15 mouse cellular contexts compared by ENCODE assay signal in the genomic region with DNA sequence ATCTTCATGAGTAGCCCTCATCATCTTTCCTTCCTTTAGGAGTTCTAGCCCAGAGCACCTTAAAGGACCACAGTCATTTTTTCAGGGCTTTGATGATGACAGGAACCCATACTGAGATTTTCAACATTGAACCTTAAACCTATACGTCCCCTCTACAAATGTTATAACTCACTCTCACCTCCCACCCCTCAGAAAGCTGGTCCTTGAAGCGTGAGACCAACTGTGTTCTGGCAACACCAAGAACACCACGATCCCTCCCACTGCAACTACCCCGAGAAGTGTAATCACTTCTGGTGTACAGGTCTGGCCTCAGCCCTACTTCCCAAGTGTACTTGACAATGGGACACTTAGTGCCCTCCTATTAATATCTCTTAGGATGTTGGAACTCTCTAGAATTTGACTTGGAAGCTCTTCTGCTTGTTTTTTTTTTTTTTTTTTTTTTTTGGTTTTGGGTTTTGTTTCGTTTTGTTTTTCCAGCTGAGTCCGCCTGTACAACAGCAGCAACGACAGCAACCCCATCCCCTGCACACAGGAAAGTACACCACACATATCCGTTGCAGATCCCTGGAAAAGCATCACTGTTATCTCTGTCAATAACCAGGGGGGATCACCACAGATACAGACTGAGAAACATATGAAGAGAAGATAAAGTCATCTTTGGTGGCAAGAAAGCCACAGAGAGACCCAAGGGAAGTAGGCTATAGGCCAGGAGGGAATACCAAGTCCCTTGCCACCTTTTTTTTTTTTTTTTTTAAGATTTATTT. TPM values are rescaled to one million over a fixed set of nuclear protein-coding genes. Genes with fewer than 3 reads are reported as not detected.
DNase-seq lines count a peak whose midpoint lies in the region; ATAC-seq and TF ChIP-seq lines count a peak whose summit lies in the region.
"Had no signal": no experiment of that assay in that cellular context is flagged by ENCODE, and none has a peak within 500 bp of the region (broad histone marks: within the 10 kb centered on the region; RNA-seq: fewer than 3 reads in every experiment).

No protein-coding gene starts in this region.

- no peaks in the 10 kb centered on the region for H3K79me2 ChIP-seq in heart, adult 2 months (replicated peaks; ENCODE audit: control insufficient read depth, insufficient read depth, low read length)

- peak overlapping the region; percentile 20; the same call in 1 of the 2 replicates for H3K4me3 ChIP-seq in heart, adult 2 months
- H3K4me3 ChIP-seq in heart, embryonic 10.5 days, result no peak overlapping the region
- no peak overlapping the region for H3K4me3 ChIP-seq in lung, embryonic 14.5 days (ENCODE audit: low read depth, low read length)
- peak overlapping the region; percentile 30 for H3K4me3 ChIP-seq in bone marrow, adult 2 months (replicated peaks; ENCODE audit: control insufficient read depth, low read depth, low read length)
- H3K4me3 ChIP-seq in liver, embryonic 13.5 days (replicated peaks), result peak overlapping the region; percentile 93
- no peak overlapping the region for H3K4me3 ChIP-seq in midbrain, embryonic 14.5 days (replicated peaks; ENCODE audit: low read depth, low read length)
- H3K4me3 ChIP-seq: embryonic facial prominence, embryonic 15.5 days had no signal

- DNase-seq in heart, adult 2 months, result no peak
- DNase-seq in heart, embryonic 10.5 days (ENCODE audit: low spot score), result no peak
- no peak for DNase-seq in lung, embryonic 14.5 days
- no peak for DNase-seq in lung, postnatal 36 days
- no peak for DNase-seq in liver, embryonic 13.5 days
- DNase-seq in midbrain, embryonic 14.5 days, result no peak
- DNase-seq: heart, postnatal 4 days; right cerebral cortex, postnatal 25 days had no signal

- TF ChIP-seq CTCF in heart, adult 2 months (IDR thresholded peaks at IDR 0.05), result no peak
- no peak for TF ChIP-seq CTCF in lung, embryonic 14.5 days (IDR thresholded peaks at IDR 0.05; ENCODE audit: low read depth)
- TF ChIP-seq CTCF in bone marrow, adult 2 months (IDR thresholded peaks at IDR 0.05; ENCODE audit: control insufficient read depth, insufficient read depth, low read length), result no peak

- no peak for TF ChIP-seq POLR2A in heart, adult 2 months (IDR thresholded peaks at IDR 0.05; ENCODE audit: insufficient read depth, low read depth, low read length)
- no peak for TF ChIP-seq POLR2A in bone marrow, adult 2 months (IDR thresholded peaks at IDR 0.05; ENCODE audit: borderline replicate concordance, control insufficient read depth, low read depth, low read length)

- no peak for TF ChIP-seq EP300 in heart, adult 2 months (IDR thresholded peaks at IDR 0.05; ENCODE audit: insufficient read depth, low read depth, low read length)

- H3K36me3 ChIP-seq in heart, adult 2 months (ENCODE audit: control insufficient read depth, insufficient read depth, low read length), result peaks cover 31% of the 10 kb centered on the region
- H3K36me3 ChIP-seq in heart, embryonic 10.5 days, result no peaks in the 10 kb centered on the region
- no peaks in the 10 kb centered on the region for H3K36me3 ChIP-seq in lung, embryonic 14.5 days (ENCODE audit: insufficient read depth)
- peaks cover 76% of the 10 kb centered on the region for H3K36me3 ChIP-seq in liver, embryonic 13.5 days
- H3K36me3 ChIP-seq in midbrain, embryonic 14.5 days (ENCODE audit: control insufficient read depth, insufficient read depth, low read length), result no peaks in the 10 kb centered on the region
- H3K36me3 ChIP-seq: embryonic facial prominence, embryonic 15.5 days had no signal

- H3K9ac ChIP-seq in heart, adult 2 months (ENCODE audit: low read depth, low read length), result peak overlapping the region; percentile 52
- no peak overlapping the region for H3K9ac ChIP-seq in lung, embryonic 14.5 days
- peak overlapping the region; percentile 77 for H3K9ac ChIP-seq in liver, embryonic 13.5 days
- no peak overlapping the region for H3K9ac ChIP-seq in midbrain, embryonic 14.5 days (replicated peaks; ENCODE audit: low read length)
- H3K9ac ChIP-seq: embryonic facial prominence, embryonic 15.5 days had no signal

- H3K4me1 ChIP-seq in heart, adult 2 months (ENCODE audit: control insufficient read depth, insufficient read depth, low read length), result peaks cover 7% of the 10 kb centered on the region
- H3K4me1 ChIP-seq in heart, embryonic 10.5 days, result peaks cover 51% of the 10 kb centered on the region
- H3K4me1 ChIP-seq in lung, embryonic 14.5 days (ENCODE audit: insufficient read depth), result peaks cover 5% of the 10 kb centered on the region; the same call in 1 of the 2 replicates
- H3K4me1 ChIP-seq in bone marrow, adult 2 months (ENCODE audit: control insufficient read depth, insufficient read depth, low read length), result peaks cover 13% of the 10 kb centered on the region
- H3K4me1 ChIP-seq in liver, embryonic 13.5 days (replicated peaks), result peaks cover 95% of the 10 kb centered on the region
- H3K4me1 ChIP-seq in midbrain, embryonic 14.5 days (ENCODE audit: control insufficient read depth, insufficient read depth, low read length), result peaks cover 18% of the 10 kb centered on the region

- intact Hi-C loops in heart, adult 2 months (cut with DNase I), result loop anchor here (1.0 kb wide), 1 partner anchor 15 kb away; no protein-coding TSS in a partner anchor

- H3K4me2 ChIP-seq in lung, embryonic 14.5 days, result no peak overlapping the region
- H3K4me2 ChIP-seq in liver, embryonic 13.5 days, result peak overlapping the region; percentile 86
- H3K4me2 ChIP-seq in midbrain, embryonic 14.5 days (ENCODE audit: low read length), result no peak overlapping the region
- H3K4me2 ChIP-seq: embryonic facial prominence, embryonic 15.5 days had no signal

- peak overlapping the region; percentile 68 for H3K27ac ChIP-seq in heart, adult 2 months
- no peak overlapping the region for H3K27ac ChIP-seq in heart, embryonic 10.5 days
- H3K27ac ChIP-seq in lung, embryonic 14.5 days (ENCODE audit: low read depth), result peak overlapping the region; percentile 40; the same call in 1 of the 2 replicates
- peak overlapping the region; percentile 72 for H3K27ac ChIP-seq in bone marrow, adult 2 months (ENCODE audit: control insufficient read depth, insufficient read depth, low read depth, low read length, poor library complexity)
- peak overlapping the region; percentile 96 for H3K27ac ChIP-seq in liver, embryonic 13.5 days
- no peak overlapping the region for H3K27ac ChIP-seq in midbrain, embryonic 14.5 days (replicated peaks; ENCODE audit: low read depth, low read length)
- H3K27ac ChIP-seq: embryonic facial prominence, embryonic 15.5 days had no signal

- H3K27me3 ChIP-seq in heart, adult 2 months (ENCODE audit: control insufficient read depth, insufficient read depth, low read length), result no peaks in the 10 kb centered on the region
- H3K27me3 ChIP-seq in heart, embryonic 10.5 days (ENCODE audit: insufficient read depth, poor library complexity, severe bottlenecking), result peaks cover 6% of the 10 kb centered on the region
- no peaks in the 10 kb centered on the region for H3K27me3 ChIP-seq in lung, embryonic 14.5 days (ENCODE audit: insufficient read depth, low read length)
- H3K27me3 ChIP-seq in liver, embryonic 13.5 days, result no peaks in the 10 kb centered on the region
- H3K27me3 ChIP-seq in midbrain, embryonic 14.5 days (ENCODE audit: control insufficient read depth, insufficient read depth, low read length), result peaks cover 6% of the 10 kb centered on the region; the same call in 1 of the 2 replicates
- H3K27me3 ChIP-seq: embryonic facial prominence, embryonic 15.5 days had no signal

- ATAC-seq in lung, embryonic 14.5 days (ENCODE audit: insufficient read depth), result no peak
- ATAC-seq in liver, embryonic 13.5 days (ENCODE audit: low read depth), result peak; percentile 27
- no peak for ATAC-seq in midbrain, embryonic 14.5 days (ENCODE audit: low FRiP score, low TSS enrichment)

- WGBS in heart, adult 2 months, result 54% methylated on average over 8 of the region's 8 CpGs
- WGBS in heart, embryonic 10.5 days, result 77% methylated on average over 8 of the region's 8 CpGs
- 63% methylated on average over 8 of the region's 8 CpGs for WGBS in lung, embryonic 14.5 days
- WGBS in bone marrow, adult 2 months, result 24% methylated on average over 8 of the region's 8 CpGs
- 43% methylated on average over 8 of the region's 8 CpGs for WGBS in liver, embryonic 13.5 days (ENCODE audit: insufficient replicate concordance)
- 87% methylated on average over 8 of the region's 8 CpGs for WGBS in midbrain, embryonic 14.5 days

- no peaks in the 10 kb centered on the region for H3K9me3 ChIP-seq in heart, embryonic 10.5 days
- H3K9me3 ChIP-seq in lung, embryonic 14.5 days (ENCODE audit: low read depth, low read length), result no peaks in the 10 kb centered on the region
- H3K9me3 ChIP-seq in liver, embryonic 13.5 days (replicated peaks), result no peaks in the 10 kb centered on the region
- H3K9me3 ChIP-seq in midbrain, embryonic 14.5 days (ENCODE audit: control insufficient read depth, low read length), result no peaks in the 10 kb centered on the region
- H3K9me3 ChIP-seq: embryonic facial prominence, embryonic 15.5 days had no signal

RNA-seq across cellular contexts. Expression of gene Rgcc, which starts 7.2 kb away (rescaled TPM):
- 100 to 1,000 TPM in 1 of 2 experiments, 10 to 100 TPM in 1; 66.4 to 116 TPM for total RNA-seq in heart, adult 2 months (2021)
- polyA plus RNA-seq in heart, adult 2 months (2012; rRNA removed), result 91.8 and 124 TPM in 2 replicates
- polyA plus RNA-seq in heart, embryonic 10.5 days (2016; fragmentation: Nextera tagmentation; extraction: Ambion mirVana), result 16.0 and 17.0 TPM in 2 replicates
- 137 and 142 TPM in 2 replicates for polyA plus RNA-seq in lung, embryonic 14.5 days (2014; fragmentation: Nextera tagmentation; extraction: Ambion mirVana)
- 53.6 and 73.5 TPM in 2 replicates for polyA plus RNA-seq in bone marrow, adult 2 months (2011; ENCODE audit: insufficient read depth, insufficient read length, low replicate concordance, missing spikeins)
- 306 and 322 TPM in 2 replicates for polyA plus RNA-seq in liver, embryonic 13.5 days (2015; fragmentation: Nextera tagmentation; extraction: Ambion mirVana)
- polyA plus RNA-seq in midbrain, embryonic 14.5 days (2014; fragmentation: Nextera tagmentation; extraction: Ambion mirVana), result 19.9 and 25.0 TPM in 2 replicates

RNA-seq across cellular contexts. Expression of gene Zfp957, which starts 47.1 kb away (rescaled TPM):
- total RNA-seq in heart, adult 2 months (2021), result not detected
- polyA plus RNA-seq in heart, adult 2 months (2012; rRNA removed), result not detected in 2 replicates
- 0.06 TPM in 1 of 2 replicates, not detected in the other for polyA plus RNA-seq in heart, embryonic 10.5 days (2016; fragmentation: Nextera tagmentation; extraction: Ambion mirVana)
- polyA plus RNA-seq in lung, embryonic 14.5 days (2014; fragmentation: Nextera tagmentation; extraction: Ambion mirVana), result not detected in 2 replicates
- polyA plus RNA-seq in bone marrow, adult 2 months (2011; ENCODE audit: insufficient read depth, insufficient read length, low replicate concordance, missing spikeins), result not detected in 2 replicates
- polyA plus RNA-seq in liver, embryonic 13.5 days (2015; fragmentation: Nextera tagmentation; extraction: Ambion mirVana), result not detected in 2 replicates
- polyA plus RNA-seq in midbrain, embryonic 14.5 days (2014; fragmentation: Nextera tagmentation; extraction: Ambion mirVana), result not detected in 2 replicates
- total RNA-seq: adrenal gland, adult 2 months; heart, postnatal 4 days; left cerebral cortex, postnatal 10 days; monocyte, adult 5-6 weeks had no signal
- polyA plus RNA-seq: adrenal gland, adult 2 months; embryonic facial prominence, embryonic 15.5 days; intestine, embryonic 16.5 days; stomach, embryonic 14.5 days had no signal

Comparison
In these comparisons a context has a peak if more than half of its experiments do, and no peak if none do; other contexts are left out.
1. H3K27ac ChIP-seq: peak in heart, adult 2 months (single experiment), lung, embryonic 14.5 days (single experiment), bone marrow, adult 2 months (single experiment) and liver, embryonic 13.5 days (single experiment); none in heart, embryonic 10.5 days (single experiment) and midbrain, embryonic 14.5 days (single experiment).
2. H3K4me3 ChIP-seq: peak in heart, adult 2 months (single experiment), bone marrow, adult 2 months (single experiment) and liver, embryonic 13.5 days (single experiment); none in heart, embryonic 10.5 days (single experiment), lung, embryonic 14.5 days (single experiment) and midbrain, embryonic 14.5 days (single experiment).
3. H3K9ac ChIP-seq: peak in heart, adult 2 months (single experiment) and liver, embryonic 13.5 days (single experiment); none in lung, embryonic 14.5 days (single experiment) and midbrain, embryonic 14.5 days (single experiment).